Mouse (Mus musculus): ENCODE data around the gene Dusp18. TPM values are rescaled to one million over a fixed set of nuclear protein-coding genes. Genes with fewer than 3 reads are reported as not detected.
"Not testable (repeated sequence)": the region's sequence is repeated elsewhere in the genome, so short reads cannot be mapped to it uniquely, and the experiment has no call there.

The Dusp18 gene
- total RNA-seq, 1 experiment from 2014 or later, result 0.69 TPM

GRCm38 (mm10) chr11:3883711-3884110, 11.3 kb upstream of the Dusp18 start:
- ATAC-seq (replicated peaks; ENCODE audit: low read depth, poor library complexity, severe bottlenecking), result no peak

GRCm38 (mm10) chr11:3887331-3887730, 7.7 kb upstream of the Dusp18 start:
- peak; percentile 77; the same call in 1 of the 2 replicates for ATAC-seq (replicated peaks; ENCODE audit: low read depth, poor library complexity, severe bottlenecking)

GRCm38 (mm10) chr11:3893970-3894369, 1.1 kb upstream of the Dusp18 start:
- ATAC-seq (replicated peaks; ENCODE audit: low read depth, poor library complexity, severe bottlenecking), result no peak

- no peak for ATAC-seq (replicated peaks; ENCODE audit: low read depth, poor library complexity, severe bottlenecking)
Observed at GRCm38 (mm10) chr11:3895458-3895857, 418 bp downstream of the Dusp18 start.

- no peak for ATAC-seq (replicated peaks; ENCODE audit: low read depth, poor library complexity, severe bottlenecking)
Observed at GRCm38 (mm10) chr11:3895933-3896332, 893 bp downstream of the Dusp18 start.

- no peak for ATAC-seq (replicated peaks; ENCODE audit: low read depth, poor library complexity, severe bottlenecking)
Observed at GRCm38 (mm10) chr11:3900296-3900695, 5.3 kb downstream of the Dusp18 start.

GRCm38 (mm10) chr11:3902516-3902915, 7.5 kb downstream of the Dusp18 start:
- ATAC-seq (replicated peaks; ENCODE audit: low read depth, poor library complexity, severe bottlenecking), result no peak

- peak; percentile 70 for ATAC-seq (replicated peaks; ENCODE audit: low read depth, poor library complexity, severe bottlenecking)
Observed at GRCm38 (mm10) chr11:3903046-3903445, 8.0 kb downstream of the Dusp18 start.

GRCm38 (mm10) chr11:3904673-3905072, 9.6 kb downstream of the Dusp18 start:
- ATAC-seq (replicated peaks; ENCODE audit: low read depth, poor library complexity, severe bottlenecking), result no peak

- ATAC-seq (replicated peaks; ENCODE audit: low read depth, poor library complexity, severe bottlenecking), result no peak
Observed at GRCm38 (mm10) chr11:3905446-3905845, 10.4 kb downstream of the Dusp18 start.

- no peak for ATAC-seq (replicated peaks; ENCODE audit: low read depth, poor library complexity, severe bottlenecking)
Observed at GRCm38 (mm10) chr11:3909236-3909635, 14.2 kb downstream of the Dusp18 start.

- no peak for ATAC-seq (replicated peaks; ENCODE audit: low read depth, poor library complexity, severe bottlenecking)
Observed at GRCm38 (mm10) chr11:3910513-3911310, 15.7 kb downstream of the Dusp18 start.

GRCm38 (mm10) chr11:3911440-3911839, 16.4 kb downstream of the Dusp18 start:
- not testable (repeated sequence) for ATAC-seq (replicated peaks; ENCODE audit: low read depth, poor library complexity, severe bottlenecking)

GRCm38 (mm10) chr11:3912100-3912874, 17.2 kb downstream of the Dusp18 start:
- no peak for ATAC-seq (replicated peaks; ENCODE audit: low read depth, poor library complexity, severe bottlenecking)

GRCm38 (mm10) chr11:3912875-3913271, 17.8 kb downstream of the Dusp18 start:
- no peak for ATAC-seq (replicated peaks; ENCODE audit: low read depth, poor library complexity, severe bottlenecking)

GRCm38 (mm10) chr11:3913316-3914108, 18.5 kb downstream of the Dusp18 start:
- peak; percentile 76 for ATAC-seq (replicated peaks; ENCODE audit: low read depth, poor library complexity, severe bottlenecking)

- peak; percentile 71 for ATAC-seq (replicated peaks; ENCODE audit: low read depth, poor library complexity, severe bottlenecking)
Observed at GRCm38 (mm10) chr11:3914109-3914840, 19.2 kb downstream of the Dusp18 start, which contains the start of gene Slc35e4. Gene Slc35e4 (minus strand): TSS chr11:3914664.

GRCm38 (mm10) chr11:3918738-3919137, 23.7 kb downstream of the Dusp18 start:
- no peak for ATAC-seq (replicated peaks; ENCODE audit: low read depth, poor library complexity, severe bottlenecking)

- ATAC-seq (replicated peaks; ENCODE audit: low read depth, poor library complexity, severe bottlenecking), result no peak
Observed at GRCm38 (mm10) chr11:3920476-3920875, 25.4 kb downstream of the Dusp18 start.
